Mouse (Mus musculus) small intestine, adult 2 months (tissue): ENCODE data around the gene Rpl26.
A peak's percentile ranks its signal among the peaks of the same experiment; 100 is the strongest.

Source experiments
- CTCF ChIP-seq: fragments of 200-500 bp; IDR thresholded peaks from 2 replicates; pipeline ENCODE4 v1.5.1; 2012; ENCODE audit warnings: low read depth, mild to moderate bottlenecking, control low read depth, inconsistent platforms, low read length, moderate library complexity, mixed read lengths; ENCODE audit not compliant: insufficient replicate concordance, insufficient read length; ENCODE audit errors: extremely low read depth
- POLR2A ChIP-seq: fragments of 200-500 bp; IDR thresholded peaks from 2 replicates; pipeline ENCODE4 v1.6.1; 2012; ENCODE audit warnings: low read depth, mild to moderate bottlenecking, control low read depth, inconsistent platforms, low read length, moderate library complexity

- TF ChIP-seq POLR2A (no peak), CTCF (peak; percentile 52; the same call in 1 of the 2 replicates)
Observed at GRCm38 (mm10) chr11:68904375-68905137, 3.2 kb downstream of the Rpl26 start.
